Mouse (Mus musculus): Measurements from ENCODE around the gene Ccdc116.

DNA sequence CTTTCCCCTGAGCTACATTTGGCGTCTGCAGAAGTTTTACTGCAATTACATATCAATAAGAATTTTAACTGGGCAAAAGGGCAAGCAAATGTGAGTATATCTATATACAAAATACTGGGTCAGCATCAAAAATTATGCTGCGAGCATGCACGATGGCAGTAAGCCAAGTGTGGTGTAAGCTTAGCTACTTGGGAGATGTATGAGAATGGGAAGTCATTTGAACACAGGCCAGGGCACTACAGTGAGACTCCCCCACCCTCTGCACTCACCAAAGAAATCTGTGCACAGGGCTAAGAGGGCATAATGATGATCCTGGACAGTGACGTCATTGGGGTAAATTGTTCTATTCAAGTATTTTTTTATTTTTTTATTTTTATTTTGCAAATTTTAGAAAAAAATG, 42.4 kb downstream of the Ccdc116 start:
- TF ChIP-seq CTCF (IDR thresholded peaks at IDR 0.05; ENCODE audit: extremely low read depth, insufficient read length, insufficient replicate concordance, low read depth, low read length) (no peak), POLR2A (IDR thresholded peaks at IDR 0.05; ENCODE audit: low read depth, low read length) (no peak)
